Mouse (Mus musculus) myocyte (in vitro differentiated cells): ENCODE data around the gene Mbd3.

Experiments used
- MYOG ChIP-seq, 3 experiments: IDR thresholded peaks; one replicate each; pipeline ENCODE4 v1.6.1; 2011; ENCODE audit warnings: control low read depth in 2 of 3, low read depth in 2 of 3, mild to moderate bottlenecking in 2 of 3; ENCODE audit not compliant: insufficient read length in 2 of 3, control insufficient read depth in 1 of 3, insufficient read depth in 1 of 3
- POLR2A ChIP-seq: IDR thresholded peaks from one replicate; pipeline ENCODE4 v1.6.1; 2011; ENCODE audit warnings: low read depth, mild to moderate bottlenecking, control low read depth, moderate library complexity; ENCODE audit not compliant: insufficient read length
- POLR2AphosphoS2 ChIP-seq: IDR thresholded peaks from one replicate; pipeline ENCODE4 v1.6.1; 2011; ENCODE audit warnings: low read depth, control low read depth; ENCODE audit not compliant: insufficient read length
- USF1 ChIP-seq: IDR thresholded peaks from one replicate; pipeline ENCODE4 v1.6.1; 2011; ENCODE audit warnings: low read depth, mild to moderate bottlenecking, control low read depth, moderate library complexity

GRCm38 (mm10) chr10:80383431-80383830 lies 15.9 kb downstream of the Mbd3 start:
- TF ChIP-seq POLR2A (no peak), POLR2AphosphoS2 (no peak), MYOG (IDR thresholded peaks at IDR 0.05; ENCODE audit: control insufficient read depth in 1 of 3, insufficient read depth in 1 of 3, insufficient read length in 2 of 3, low read depth in 2 of 3) (no peak), USF1 (no peak)
